Mouse (Mus musculus) forebrain, embryonic 16.5 days (tissue): Measurements from ENCODE around the gene Eif4g1. TPM values are rescaled to one million over a fixed set of nuclear protein-coding genes. Genes with fewer than 3 reads are reported as not detected.

ENCODE experiments used
- ATAC-seq: fragments of 200-750 bp; cut with Nextera tagmentation; 2 replicates; pipeline ENCODE4 v1.8.0; 2017; ENCODE audit warnings: mild to moderate bottlenecking, moderate library complexity
- H3K27ac ChIP-seq: fragments of 300-500 bp; sonication (generic); 2 replicates; pipeline ENCODE4 v1.5.1; 2014; ENCODE audit warnings: low read length, control low read depth
- H3K27me3 ChIP-seq: fragments of 300-500 bp; sonication (generic); replicated peaks from 2 replicates; pipeline ENCODE4 v1.6.1; 2014; ENCODE audit warnings: low read length; ENCODE audit not compliant: control insufficient read depth, insufficient read depth
- H3K36me3 ChIP-seq: fragments of 300-500 bp; sonication (generic); 2 replicates; pipeline ENCODE4 v1.6.1; 2014; ENCODE audit not compliant: control insufficient read depth, insufficient read depth
- H3K4me1 ChIP-seq: fragments of 300-500 bp; sonication (generic); replicated peaks from 2 replicates; pipeline ENCODE4 v1.6.1; 2014; ENCODE audit warnings: low read length; ENCODE audit not compliant: control insufficient read depth, insufficient read depth
- H3K4me2 ChIP-seq: fragments of 300-500 bp; sonication (generic); 2 replicates; pipeline ENCODE4 v1.6.1; 2014; ENCODE audit warnings: mild to moderate bottlenecking, low read length, control low read depth
- H3K4me3 ChIP-seq: fragments of 300-500 bp; sonication (generic); replicated peaks from 2 replicates; pipeline ENCODE4 v1.5.1; 2014; ENCODE audit warnings: mild to moderate bottlenecking, low read length, control low read depth
- H3K9ac ChIP-seq: fragments of 300-500 bp; sonication (generic); replicated peaks from 2 replicates; pipeline ENCODE4 v1.6.1; 2014; ENCODE audit warnings: low read depth, low read length, control low read depth
- H3K9me3 ChIP-seq: fragments of 300-500 bp; sonication (generic); 2 replicates; pipeline ENCODE4 v1.6.1; 2016; ENCODE audit warnings: low read length; ENCODE audit not compliant: control insufficient read depth
- WGBS: fragments of 180-500 bp; shearing (Covaris S2); extraction: QIAGEN DNeasy Blood & Tissue Kit; methylation state at CpG from one replicate; pipeline ENCODE4 v1.1.7; 2014; 5-methylcytosine and 5-hydroxymethylcytosine counted together
- polyA plus RNA-seq: library from polyadenylated mRNA; unstranded; fragments of >200 nt; fragmentation: Nextera tagmentation; extraction: Ambion mirVana; gene quantifications from 2 replicates; pipeline ENCODE4 v1.2.1, GENCODE M21; 2015

The Eif4g1 gene
- polyA plus RNA-seq, 1 experiment from 2014 or later, result 142 TPM

- WGBS, result 90% methylated on average over 9 of the region's 9 CpGs
- H3K27me3 ChIP-seq, result peaks cover 7% of the 10 kb centered on the region
Measured at GRCm38 (mm10) chr16:20739845-20740244, 71.7 kb downstream of the Eif4g1 start.

More at GRCm38 (mm10) chr16:20739845-20740244, 71.7 kb downstream of the Eif4g1 start:
- Histone ChIP-seq H3K9me3 (no peaks in the 10 kb centered on the region), H3K36me3 (no peaks in the 10 kb centered on the region), H3K4me1 (no peaks in the 10 kb centered on the region), H3K4me2 (no peak overlapping the region), H3K4me3 (no peak overlapping the region), H3K9ac (no peak overlapping the region), H3K27ac (no peak overlapping the region)
- ATAC-seq, result no peak

Other genes starting within 250 kb of the Eif4g1 start
- 164 and 185 TPM in 2 replicates for gene Abcc5, start 241.9 kb upstream of the Eif4g1 start, polyA plus RNA-seq
- 104 and 107 TPM in 2 replicates for gene Eif2b5, start 169.5 kb upstream of the Eif4g1 start, polyA plus RNA-seq
- 30.6 and 37.0 TPM in 2 replicates for gene Dvl3, start 151.3 kb upstream of the Eif4g1 start, polyA plus RNA-seq
- gene Ap2m1, start 132.8 kb upstream of the Eif4g1 start, polyA plus RNA-seq, result 1,152 and 1,198 TPM in 2 replicates
- 77.8 and 84.6 TPM in 2 replicates for gene Abcf3, start 119.7 kb upstream of the Eif4g1 start, polyA plus RNA-seq
- 5.4 and 7.3 TPM in 2 replicates for gene Vwa5b2, start 78.8 kb upstream of the Eif4g1 start, polyA plus RNA-seq
- gene Eef1akmt4, start 56.7 kb upstream of the Eif4g1 start, polyA plus RNA-seq, result 15.4 and 16.4 TPM in 2 replicates
- not detected in 2 replicates for gene Gm49333, start 56.7 kb upstream of the Eif4g1 start, polyA plus RNA-seq
- gene Alg3, start 56.6 kb upstream of the Eif4g1 start, polyA plus RNA-seq, result 30.9 and 34.0 TPM in 2 replicates
- 18.8 and 22.5 TPM in 2 replicates for gene Camk2n2, start 47.0 kb upstream of the Eif4g1 start, polyA plus RNA-seq
- gene Ece2, start 38.5 kb upstream of the Eif4g1 start, polyA plus RNA-seq, result 12.4 and 17.0 TPM in 2 replicates
- gene Psmd2, start 16.7 kb upstream of the Eif4g1 start, polyA plus RNA-seq, result 401 and 408 TPM in 2 replicates
- 57.4 and 65.3 TPM in 2 replicates for gene Fam131a, start 24.9 kb downstream of the Eif4g1 start, polyA plus RNA-seq
- gene Polr2h, start 49.4 kb downstream of the Eif4g1 start, polyA plus RNA-seq, result 84.5 and 94.4 TPM in 2 replicates
- gene Clcn2, start 49.4 kb downstream of the Eif4g1 start, polyA plus RNA-seq, result 15.9 and 20.8 TPM in 2 replicates
- gene Chrd, start 64.8 kb downstream of the Eif4g1 start, polyA plus RNA-seq, result 4.2 and 4.4 TPM in 2 replicates
- gene Thpo, start 66.2 kb downstream of the Eif4g1 start, polyA plus RNA-seq, result 0.83 and 1.5 TPM in 2 replicates